Mouse (Mus musculus): ENCODE measurements around the gene Bhlha9.

GRCm38 (mm10) chr11:76707656-76708055 is 35.4 kb downstream of the Bhlha9 start:
- TF ChIP-seq CTCF (IDR thresholded peaks at IDR 0.05) (no peak), EP300 (IDR thresholded peaks at IDR 0.05) (no peak)
